Mouse (Mus musculus): ENCODE measurements around the gene Cacng6. TPM values are rescaled to one million over a fixed set of nuclear protein-coding genes. Genes with fewer than 3 reads are reported as not detected.

Gene Cacng6
- polyA plus RNA-seq, 1 experiment: 0.16 TPM

DNA sequence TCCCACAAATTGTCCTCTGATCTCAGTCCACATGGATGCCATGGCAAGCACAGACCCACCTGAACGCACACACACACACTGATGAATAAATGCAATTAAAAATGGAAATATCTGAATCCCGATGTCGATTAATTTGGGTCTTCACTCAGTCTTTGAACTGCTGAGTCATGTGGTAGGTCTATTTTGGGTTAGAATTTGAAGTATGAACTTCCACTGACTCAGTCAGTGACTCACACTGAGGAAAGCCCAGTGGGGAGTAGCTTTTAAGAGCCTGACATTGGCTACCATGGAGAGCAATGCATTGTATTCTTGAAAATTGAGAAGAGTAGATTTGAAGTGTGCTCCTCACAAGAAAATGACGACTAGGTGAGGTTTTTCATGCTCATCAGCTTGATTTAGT lies 23.0 kb downstream of the Cacng6 start:
- DNase-seq (ENCODE audit: low read depth): no peak
- no peak for TF ChIP-seq POLR2A (IDR thresholded peaks at IDR 0.05; ENCODE audit: borderline replicate concordance, extremely low read depth, insufficient read depth, insufficient read length, poor library complexity, severe bottlenecking)
- TF ChIP-seq CTCF (IDR thresholded peaks at IDR 0.05; ENCODE audit: borderline replicate concordance, extremely low read depth, insufficient read depth, insufficient read length): no peak

DNA sequence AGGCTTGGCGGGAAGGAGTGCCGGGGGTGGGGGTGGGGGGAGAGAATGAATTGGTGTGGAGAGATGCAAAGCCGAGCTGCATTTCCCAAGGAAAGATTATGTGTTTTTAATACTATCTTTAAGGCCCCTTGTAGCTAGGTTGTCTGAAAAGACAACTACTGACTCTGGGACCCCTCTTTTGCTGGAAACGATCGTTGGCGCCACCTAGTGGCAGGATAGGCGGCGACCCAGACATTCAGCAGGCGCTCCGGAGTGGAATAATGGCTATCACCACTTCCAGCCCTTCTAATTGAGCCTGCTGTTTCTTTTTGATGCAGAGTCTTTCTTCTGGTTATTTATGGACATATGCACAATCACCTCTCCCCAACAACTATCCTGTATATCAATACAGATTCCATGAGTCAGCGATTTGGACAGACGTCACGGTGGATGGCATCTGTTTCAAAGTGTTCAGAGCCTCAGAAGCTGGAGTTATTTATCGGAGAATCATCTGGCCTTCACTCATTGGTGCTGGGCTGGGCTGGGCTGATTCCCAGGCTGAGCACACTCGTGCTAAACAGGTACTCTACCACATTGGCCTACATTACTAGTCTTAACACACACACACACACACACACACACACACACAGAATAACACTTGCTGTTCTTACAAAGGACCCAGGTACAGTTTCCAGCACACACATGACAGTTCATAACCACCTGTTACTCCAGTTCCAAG lies 24.9 kb downstream of the Cacng6 start:
- peak; percentile 89 for TF ChIP-seq CTCF (IDR thresholded peaks at IDR 0.05; ENCODE audit: borderline replicate concordance, extremely low read depth, insufficient read depth, insufficient read length)
- no peak for TF ChIP-seq POLR2A (IDR thresholded peaks at IDR 0.05; ENCODE audit: borderline replicate concordance, extremely low read depth, insufficient read depth, insufficient read length, poor library complexity, severe bottlenecking)
- DNase-seq (ENCODE audit: low read depth): peak; percentile 78

DNA sequence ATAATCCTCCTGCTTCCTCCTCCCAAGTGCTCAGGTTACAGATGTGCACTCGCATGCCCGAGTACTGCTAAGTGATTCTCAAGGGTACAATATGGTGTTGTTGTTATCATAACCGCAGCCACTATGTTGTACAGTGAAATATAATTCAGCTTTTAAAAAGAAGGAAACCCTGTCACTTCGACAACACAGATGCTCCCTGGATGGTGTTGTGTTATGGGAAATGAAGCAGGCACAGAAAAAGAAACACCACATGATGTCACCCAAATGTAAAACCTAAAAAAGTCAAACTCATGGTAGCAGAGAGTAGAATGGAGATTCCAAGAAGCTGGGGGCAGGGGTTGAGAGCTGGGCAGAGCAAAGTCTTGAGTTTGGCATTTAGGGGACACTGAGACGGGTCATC lies 26.7 kb downstream of the Cacng6 start:
- no peak for DNase-seq (ENCODE audit: low read depth)
- no peak for TF ChIP-seq POLR2A (IDR thresholded peaks at IDR 0.05; ENCODE audit: borderline replicate concordance, extremely low read depth, insufficient read depth, insufficient read length, poor library complexity, severe bottlenecking)
- TF ChIP-seq CTCF (IDR thresholded peaks at IDR 0.05; ENCODE audit: borderline replicate concordance, extremely low read depth, insufficient read depth, insufficient read length): no peak

DNA sequence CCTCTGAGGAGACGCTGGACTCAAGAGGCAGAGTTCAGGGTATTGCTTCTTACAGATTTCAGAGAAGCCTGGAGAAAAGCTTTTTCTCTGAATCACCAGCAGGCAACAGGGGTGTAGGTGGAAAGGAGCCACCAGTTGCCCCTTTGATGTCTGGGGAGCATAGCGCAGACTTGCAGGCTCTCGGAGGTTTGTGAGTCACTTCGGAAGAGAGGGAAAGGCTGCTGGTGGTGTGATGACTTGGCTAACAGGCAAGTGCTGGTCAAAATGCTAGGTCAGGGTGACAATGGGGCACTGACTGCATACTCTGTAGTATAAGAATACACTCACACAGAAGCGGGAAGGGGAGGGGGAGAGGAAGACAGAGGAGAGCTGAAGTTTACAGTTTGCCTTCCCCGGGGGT lies 27.2 kb downstream of the Cacng6 start:
- DNase-seq (ENCODE audit: low read depth): no peak
- TF ChIP-seq CTCF (IDR thresholded peaks at IDR 0.05; ENCODE audit: borderline replicate concordance, extremely low read depth, insufficient read depth, insufficient read length) (no peak), POLR2A (IDR thresholded peaks at IDR 0.05; ENCODE audit: borderline replicate concordance, extremely low read depth, insufficient read depth, insufficient read length, poor library complexity, severe bottlenecking) (no peak)

DNA sequence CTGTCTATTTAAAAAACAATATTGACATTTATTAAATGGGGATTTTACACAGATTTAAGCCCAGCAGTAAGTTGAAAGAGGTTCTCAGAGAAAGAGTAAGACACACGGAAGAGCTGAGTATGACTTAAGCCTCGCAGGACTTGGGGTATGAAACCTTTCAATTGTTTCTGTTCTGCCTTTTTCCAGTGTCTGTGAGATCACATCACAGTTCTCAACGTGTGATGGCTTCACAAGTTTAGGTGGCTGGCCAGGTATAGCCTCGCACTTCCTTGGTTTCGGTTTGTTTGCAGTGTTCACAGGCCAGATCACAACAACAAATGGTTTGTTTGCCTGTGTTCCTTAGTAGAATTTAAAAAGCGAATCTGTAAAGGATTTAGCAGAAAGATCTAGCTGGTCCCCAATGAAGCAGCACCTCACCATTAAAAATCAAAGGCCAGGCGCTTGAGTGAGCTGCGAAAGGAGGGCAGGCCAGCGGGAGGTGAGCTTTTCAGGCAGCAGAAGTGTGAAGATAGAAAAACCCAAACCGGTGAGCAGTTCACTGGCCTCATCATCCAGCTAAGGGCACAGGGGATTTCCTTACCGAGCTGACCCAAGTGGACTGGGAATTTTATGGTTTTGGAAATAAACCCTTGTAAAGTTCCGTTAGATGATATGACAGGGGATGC lies 29.0 kb downstream of the Cacng6 start:
- DNase-seq (ENCODE audit: low read depth): no peak
- TF ChIP-seq CTCF (IDR thresholded peaks at IDR 0.05; ENCODE audit: borderline replicate concordance, extremely low read depth, insufficient read depth, insufficient read length) (no peak), POLR2A (IDR thresholded peaks at IDR 0.05; ENCODE audit: borderline replicate concordance, extremely low read depth, insufficient read depth, insufficient read length, poor library complexity, severe bottlenecking) (no peak)

DNA sequence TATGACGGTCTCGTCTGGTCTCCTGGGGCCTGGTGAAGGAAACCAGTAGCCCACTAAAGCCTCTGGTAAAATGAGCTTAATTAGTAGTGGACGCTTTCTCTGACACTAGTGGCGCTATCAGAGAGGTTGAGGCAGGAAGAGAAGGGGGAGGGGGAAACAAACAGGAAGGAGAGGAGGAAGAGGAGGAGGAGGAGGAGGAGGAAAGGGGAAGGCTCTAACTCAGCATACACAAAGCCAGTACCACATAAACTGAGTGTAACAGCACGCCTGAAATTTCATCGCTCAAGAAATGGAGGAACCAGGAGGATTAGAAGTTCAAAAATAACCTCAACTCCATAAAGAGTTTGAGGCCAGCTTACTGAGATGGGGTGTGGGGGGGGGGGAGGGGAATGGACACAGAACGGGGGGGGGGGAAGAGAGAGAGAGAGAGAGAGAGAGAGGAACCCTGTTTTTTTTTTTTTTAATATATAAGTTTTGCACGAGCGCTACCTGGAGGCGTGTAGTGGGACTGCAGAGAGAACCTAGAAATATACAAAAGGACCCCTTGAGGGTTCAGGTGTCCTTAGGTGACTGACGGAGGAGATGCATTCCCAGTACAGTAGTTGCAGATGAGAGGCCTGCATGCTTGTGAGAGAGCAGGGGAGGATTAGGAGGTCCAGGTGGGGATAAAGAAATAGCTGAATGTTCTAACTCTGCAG lies 29.6 kb downstream of the Cacng6 start:
- no peak for DNase-seq (ENCODE audit: low read depth)
- no peak for TF ChIP-seq POLR2A (IDR thresholded peaks at IDR 0.05; ENCODE audit: borderline replicate concordance, extremely low read depth, insufficient read depth, insufficient read length, poor library complexity, severe bottlenecking)
- TF ChIP-seq CTCF (IDR thresholded peaks at IDR 0.05; ENCODE audit: borderline replicate concordance, extremely low read depth, insufficient read depth, insufficient read length): peak; percentile 30; the same call in 1 of the 2 replicates

DNA sequence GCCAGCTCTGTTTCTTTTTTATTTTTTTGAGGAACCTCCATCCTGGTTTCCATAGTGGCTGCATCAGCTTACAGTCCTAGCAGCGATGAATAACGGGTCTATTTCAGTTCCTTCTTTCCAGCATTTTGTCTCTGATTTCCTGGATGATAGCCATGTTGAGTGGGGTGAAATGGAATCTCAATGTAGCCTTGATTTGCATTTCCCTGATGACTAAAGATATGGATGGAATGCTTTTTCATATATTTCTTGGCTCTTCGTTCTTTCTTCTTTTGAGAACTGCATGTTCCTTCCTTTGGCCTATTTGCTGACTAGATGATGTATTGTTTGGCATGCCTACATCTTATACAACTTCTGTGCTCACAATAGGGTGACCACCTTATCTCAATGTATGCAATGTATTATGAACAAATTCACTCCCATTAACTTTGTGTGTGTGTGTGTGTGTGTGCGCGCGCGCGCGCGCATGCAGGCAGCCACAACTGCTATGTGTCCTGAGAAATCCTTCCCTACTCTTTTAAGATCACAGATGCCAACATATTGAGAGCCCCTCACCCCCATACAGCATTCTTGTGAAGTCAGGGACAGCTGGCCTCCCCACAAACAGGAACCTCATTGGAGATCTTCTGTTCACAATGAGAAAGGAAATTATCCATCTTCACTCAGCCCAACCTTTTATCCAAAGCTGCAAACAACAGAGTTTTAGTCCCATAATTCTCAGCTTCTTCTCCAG lies 33.3 kb downstream of the Cacng6 start:
- no peak for DNase-seq (ENCODE audit: low read depth)
- TF ChIP-seq CTCF (IDR thresholded peaks at IDR 0.05; ENCODE audit: borderline replicate concordance, extremely low read depth, insufficient read depth, insufficient read length) (no peak), POLR2A (IDR thresholded peaks at IDR 0.05; ENCODE audit: borderline replicate concordance, extremely low read depth, insufficient read depth, insufficient read length, poor library complexity, severe bottlenecking) (no peak)

DNA sequence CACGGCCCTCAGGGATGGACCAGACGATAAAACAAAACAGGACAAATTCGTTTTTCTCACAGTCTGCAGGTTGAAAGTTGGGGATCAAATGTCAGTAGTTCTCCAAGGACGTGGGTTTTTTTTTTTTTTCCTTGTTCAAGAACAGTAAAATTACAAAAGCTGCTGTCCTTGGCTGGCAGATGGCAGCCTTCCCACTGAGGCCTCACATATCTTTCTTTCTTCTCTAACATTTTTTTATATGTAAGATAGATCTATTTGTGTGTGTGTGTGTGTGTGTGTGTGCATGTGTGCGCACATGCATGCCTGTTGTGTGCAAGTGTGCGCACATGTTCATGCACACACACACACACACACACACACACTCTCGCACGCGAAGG lies 33.8 kb downstream of the Cacng6 start:
- no peak for DNase-seq (ENCODE audit: low read depth)
- no peak for TF ChIP-seq POLR2A (IDR thresholded peaks at IDR 0.05; ENCODE audit: borderline replicate concordance, extremely low read depth, insufficient read depth, insufficient read length, poor library complexity, severe bottlenecking)
- no peak for TF ChIP-seq CTCF (IDR thresholded peaks at IDR 0.05; ENCODE audit: borderline replicate concordance, extremely low read depth, insufficient read depth, insufficient read length)

DNA sequence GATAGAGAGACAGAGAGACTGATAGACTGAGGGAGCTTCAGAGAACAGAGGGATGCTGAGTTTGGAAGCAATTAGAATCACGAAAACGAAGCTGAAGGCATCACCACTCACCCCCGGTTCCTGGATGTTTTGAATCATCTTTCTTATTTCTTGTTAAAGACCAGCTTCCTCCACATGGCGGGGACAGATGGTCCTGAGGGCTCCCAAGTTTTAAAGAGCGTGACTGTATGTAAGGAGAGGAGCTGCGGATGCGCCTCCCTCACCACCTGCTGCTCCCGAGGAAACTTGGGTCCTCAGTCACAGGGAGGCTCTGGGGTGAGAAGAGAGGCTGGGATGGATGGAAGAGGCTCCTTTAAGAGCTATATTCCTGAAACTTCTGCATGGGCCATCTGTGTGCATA lies 36.3 kb downstream of the Cacng6 start:
- no peak for DNase-seq (ENCODE audit: low read depth)
- TF ChIP-seq CTCF (IDR thresholded peaks at IDR 0.05; ENCODE audit: borderline replicate concordance, extremely low read depth, insufficient read depth, insufficient read length): no peak
- no peak for TF ChIP-seq POLR2A (IDR thresholded peaks at IDR 0.05; ENCODE audit: borderline replicate concordance, extremely low read depth, insufficient read depth, insufficient read length, poor library complexity, severe bottlenecking)

DNA sequence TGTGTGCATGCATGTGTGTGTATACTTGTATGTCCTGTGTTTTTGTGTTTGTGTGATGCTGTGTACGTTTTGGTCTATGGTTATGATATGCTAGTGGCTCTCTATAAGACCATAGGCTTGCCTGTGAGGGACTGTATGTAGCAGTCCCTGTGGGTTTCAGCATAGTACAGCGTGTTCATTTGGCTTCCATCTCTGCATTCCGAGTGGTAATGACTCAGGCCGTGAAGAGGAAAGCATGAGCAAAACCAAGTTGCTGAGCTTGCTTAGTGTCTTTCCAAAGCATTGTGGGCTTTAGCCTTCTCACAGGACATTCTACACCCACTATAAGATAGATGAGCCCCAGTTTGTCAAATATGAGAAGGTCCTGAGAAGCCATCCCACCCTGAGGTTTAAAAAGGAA lies 39.3 kb downstream of the Cacng6 start:
- TF ChIP-seq CTCF (IDR thresholded peaks at IDR 0.05; ENCODE audit: borderline replicate concordance, extremely low read depth, insufficient read depth, insufficient read length) (no peak), POLR2A (IDR thresholded peaks at IDR 0.05; ENCODE audit: borderline replicate concordance, extremely low read depth, insufficient read depth, insufficient read length, poor library complexity, severe bottlenecking) (no peak)
- no peak for DNase-seq (ENCODE audit: low read depth)

DNA sequence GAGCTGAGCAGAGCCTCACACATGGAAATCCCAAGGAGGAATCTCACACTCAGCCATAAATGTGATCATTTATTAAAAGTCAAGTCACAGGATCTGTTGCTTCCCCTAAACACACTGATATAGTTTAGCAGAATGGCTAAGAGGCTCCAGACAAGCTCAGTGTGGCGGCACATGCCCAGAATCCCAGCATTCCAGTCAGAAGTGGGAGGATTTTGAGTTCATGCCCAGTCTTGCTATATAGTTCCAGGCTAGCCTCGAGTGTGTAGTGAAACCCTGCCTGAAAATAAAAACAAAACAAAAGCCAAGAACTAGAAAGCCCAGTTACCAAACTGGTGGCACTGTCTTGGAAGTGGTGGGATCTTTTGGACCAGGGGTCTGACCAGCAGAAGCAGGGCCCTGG lies 44.6 kb downstream of the Cacng6 start:
- TF ChIP-seq CTCF (IDR thresholded peaks at IDR 0.05; ENCODE audit: borderline replicate concordance, extremely low read depth, insufficient read depth, insufficient read length) (no peak), POLR2A (IDR thresholded peaks at IDR 0.05; ENCODE audit: borderline replicate concordance, extremely low read depth, insufficient read depth, insufficient read length, poor library complexity, severe bottlenecking) (no peak)
- DNase-seq (ENCODE audit: low read depth): no peak
